Mouse (Mus musculus) heart, postnatal 25 days (tissue): Measurements from ENCODE around the gene Lrrc71. TPM values are rescaled to one million over a fixed set of nuclear protein-coding genes. Genes with fewer than 3 reads are reported as not detected.

Source experiments
- DNase-seq: peaks from one replicate; pipeline ENCODE4 v3.0.0; 2022; ENCODE audit warnings: low spot score
- intact Hi-C: fragments of 180-260 bp; cut with DNase I; formaldehyde crosslinking; loops from one replicate; pipeline ENCODE4 v1.15.1; 2025
- total RNA-seq, 2 experiments: library from RNA; stranded (reverse); gene quantifications; 2 replicates each; pipeline ENCODE4 v1.2.3; 2021

Gene Lrrc71
- total RNA-seq, 2 experiments from 2014 or later = 0.16 to 0.17 TPM

DNA sequence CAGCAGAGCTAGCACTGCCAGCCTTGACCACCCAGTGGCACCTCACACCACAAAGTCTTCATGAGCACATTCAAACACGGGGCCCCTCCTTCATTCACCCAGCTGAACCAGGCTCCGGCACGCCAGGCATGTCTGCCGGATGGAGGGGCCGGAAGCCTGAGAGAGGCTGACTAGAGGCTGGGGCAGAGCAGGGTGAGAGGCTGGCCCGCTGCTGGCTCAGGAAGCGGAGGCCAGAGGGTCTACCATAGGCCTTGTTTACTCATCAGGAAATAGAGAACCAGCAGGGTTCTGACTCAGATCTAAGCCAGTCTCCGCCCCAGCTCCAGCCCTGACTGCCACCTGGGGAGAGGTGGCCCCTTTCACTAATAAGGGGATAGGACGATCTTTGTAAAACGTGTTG lies 16.7 kb upstream of the Lrrc71 start:
- DNase-seq = peak; percentile 47
- intact Hi-C loops = loop anchor here (10.0 kb wide), 1 partner anchor 220 kb away; no protein-coding TSS in a partner anchor

- no peak for DNase-seq
- intact Hi-C loops = loop anchor here (10.0 kb wide), 1 partner anchor 220 kb away; no protein-coding TSS in a partner anchor
These were observed 16.1 kb upstream of the Lrrc71 start for GRCm38 (mm10) chr3:87764506-87764905.

GRCm38 (mm10) chr3:87763683-87764289 lies 15.4 kb upstream of the Lrrc71 start:
- DNase-seq = peak; percentile 75
- intact Hi-C loops = loop anchor here (10.0 kb wide), 1 partner anchor 221 kb away; no protein-coding TSS in a partner anchor

DNA sequence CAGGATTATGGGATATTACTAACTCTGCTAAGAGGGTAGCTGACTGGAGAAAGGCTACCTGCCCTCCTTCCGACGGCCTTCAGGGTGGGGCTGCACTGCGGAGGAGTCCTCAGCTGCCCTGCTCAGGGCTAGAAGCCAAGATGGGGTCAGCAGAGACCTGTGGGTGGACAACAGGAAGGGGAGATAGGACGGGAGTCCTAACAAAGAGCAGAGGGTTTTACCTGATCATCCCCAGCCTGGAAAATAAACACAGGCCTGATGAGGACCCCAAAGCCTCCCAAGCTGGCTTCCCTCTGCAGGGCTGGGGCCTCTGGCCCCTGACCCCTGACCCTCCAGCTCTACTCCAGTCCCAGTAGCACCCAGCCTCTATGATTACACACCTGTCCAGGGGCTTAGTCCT lies 14.8 kb upstream of the Lrrc71 start:
- DNase-seq = no peak
- intact Hi-C loops = loop anchor here (10.0 kb wide), 1 partner anchor 222 kb away; no protein-coding TSS in a partner anchor

DNA sequence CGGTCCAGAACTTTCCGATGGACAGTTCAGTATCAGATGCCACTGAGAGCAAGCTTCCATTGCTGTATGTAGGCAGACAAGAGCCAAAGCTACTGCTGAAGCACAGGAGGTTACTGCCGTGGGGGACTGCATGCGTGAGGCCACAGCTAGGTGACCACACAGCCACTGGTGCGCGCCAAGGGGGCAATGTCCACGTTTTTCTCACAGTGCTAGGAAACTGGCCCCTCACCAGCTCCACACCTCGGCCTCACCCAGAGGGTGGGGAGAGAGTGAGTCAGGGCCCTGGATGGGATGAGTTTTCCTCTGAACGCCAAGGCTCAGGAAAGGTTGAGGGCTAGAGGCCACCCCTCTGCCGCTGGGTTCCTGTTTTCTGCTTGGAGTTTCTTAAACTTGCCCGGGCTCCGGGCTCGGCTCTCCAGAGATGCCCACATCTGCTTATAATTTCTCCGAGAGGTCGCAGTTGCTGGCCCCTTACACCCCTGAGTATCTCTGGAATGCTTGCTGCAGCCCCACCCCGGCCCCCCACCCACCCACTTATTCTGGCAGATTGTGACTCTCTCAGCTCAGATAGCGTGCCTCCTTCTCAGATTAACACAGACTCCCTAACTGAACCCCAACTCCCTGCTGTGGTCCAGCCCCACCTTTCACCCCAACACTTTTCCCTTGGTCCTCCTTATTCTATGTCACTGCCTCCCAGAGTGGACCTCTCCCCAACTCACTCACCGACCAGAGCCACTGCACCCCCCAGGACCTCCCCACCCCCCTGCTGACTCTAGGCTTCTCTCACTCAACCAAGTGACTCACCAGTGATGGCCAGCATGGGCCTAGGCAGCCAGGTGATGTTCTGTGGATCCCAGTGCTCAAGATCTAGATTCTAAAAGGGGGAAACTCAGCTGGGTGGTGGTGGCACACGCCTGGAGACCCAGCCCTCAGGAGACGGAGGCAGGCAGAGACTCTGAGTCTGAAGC lies 13.3 kb upstream of the Lrrc71 start:
- intact Hi-C loops = loop anchor here (10.0 kb wide), 1 partner anchor 223 kb away; no protein-coding TSS in a partner anchor
- DNase-seq = no peak

- intact Hi-C loops = loop anchor here (5.0 kb wide), 1 partner anchor 59 kb away; no protein-coding TSS in a partner anchor
- DNase-seq = no peak
These were observed 10.2 kb upstream of the Lrrc71 start for GRCm38 (mm10) chr3:87758641-87759040.

- intact Hi-C loops = loop anchor here (5.0 kb wide), 1 partner anchor 61 kb away; no protein-coding TSS in a partner anchor
- no peak for DNase-seq
These were observed 8.1 kb upstream of the Lrrc71 start for GRCm38 (mm10) chr3:87756488-87756887.

DNA sequence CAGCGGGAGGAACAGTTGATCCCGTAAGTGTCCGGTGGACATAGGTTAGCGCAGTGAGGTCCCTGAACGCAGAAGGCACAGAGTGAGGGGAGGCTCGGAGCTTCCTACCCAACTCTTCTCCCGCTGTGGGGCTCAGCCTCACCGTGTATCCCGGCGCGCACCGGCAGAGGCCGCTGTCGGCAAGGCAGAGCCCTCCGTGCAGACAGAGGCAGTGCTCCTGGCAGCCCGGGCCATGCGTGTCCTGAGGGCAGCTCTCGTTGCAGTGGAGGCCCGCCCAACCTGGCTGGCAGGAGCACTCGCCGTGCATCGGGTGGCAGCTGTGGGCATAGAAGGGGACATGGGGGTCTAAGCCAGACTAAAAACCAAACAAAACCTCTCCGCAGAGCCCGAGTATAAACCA lies 7.5 kb upstream of the Lrrc71 start:
- intact Hi-C loops = loop anchor here (5.0 kb wide), 1 partner anchor 61 kb away; no protein-coding TSS in a partner anchor
- peak; percentile 60 for DNase-seq

GRCm38 (mm10) chr3:87753829-87754228 lies 5.4 kb upstream of the Lrrc71 start:
- no peak for DNase-seq
- intact Hi-C loops = no loop called here

GRCm38 (mm10) chr3:87752567-87752966 lies 4.1 kb upstream of the Lrrc71 start:
- DNase-seq = no peak
- intact Hi-C loops = no loop called here

GRCm38 (mm10) chr3:87749977-87750376 lies 1.6 kb upstream of the Lrrc71 start:
- no peak for DNase-seq
- intact Hi-C loops = loop anchor here (2.0 kb wide), 1 partner anchor 19 kb away; no protein-coding TSS in a partner anchor

- DNase-seq = no peak
- intact Hi-C loops = loop anchor here (2.0 kb wide), 1 partner anchor 20 kb away; no protein-coding TSS in a partner anchor
These were observed 611 bp upstream of the Lrrc71 start for GRCm38 (mm10) chr3:87749036-87749435.

DNA sequence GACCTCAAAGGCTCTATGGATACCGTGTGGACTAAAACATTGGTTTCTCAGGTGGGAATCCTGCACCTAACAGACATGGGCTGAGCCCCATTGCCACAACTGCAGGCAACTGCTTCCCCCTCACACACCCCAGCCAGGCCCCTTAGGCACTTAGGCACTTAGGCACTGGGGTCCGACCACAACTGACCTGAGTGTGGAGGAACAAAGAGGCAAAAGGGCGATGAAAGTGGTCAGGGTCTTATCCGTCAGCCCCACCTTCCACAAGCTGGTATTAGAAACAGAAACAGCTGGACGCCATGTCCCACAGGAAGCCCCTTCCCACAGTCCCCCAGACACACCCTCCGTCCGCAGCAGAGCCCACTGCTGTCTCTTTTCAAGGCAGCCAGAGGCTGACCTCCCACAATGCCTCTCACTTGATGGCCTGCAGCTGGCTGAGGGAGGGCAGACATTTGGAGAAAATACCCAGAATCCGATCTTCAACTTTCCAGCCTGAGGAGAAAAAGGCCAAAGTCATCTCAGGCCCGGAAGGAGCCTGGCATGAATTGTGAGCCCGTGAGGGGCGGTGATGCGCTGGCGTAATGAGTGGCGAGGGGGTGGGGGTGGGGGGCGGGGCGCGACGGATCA lies 3.3 kb downstream of the Lrrc71 start:
- DNase-seq = no peak
- intact Hi-C loops = no loop called here

DNA sequence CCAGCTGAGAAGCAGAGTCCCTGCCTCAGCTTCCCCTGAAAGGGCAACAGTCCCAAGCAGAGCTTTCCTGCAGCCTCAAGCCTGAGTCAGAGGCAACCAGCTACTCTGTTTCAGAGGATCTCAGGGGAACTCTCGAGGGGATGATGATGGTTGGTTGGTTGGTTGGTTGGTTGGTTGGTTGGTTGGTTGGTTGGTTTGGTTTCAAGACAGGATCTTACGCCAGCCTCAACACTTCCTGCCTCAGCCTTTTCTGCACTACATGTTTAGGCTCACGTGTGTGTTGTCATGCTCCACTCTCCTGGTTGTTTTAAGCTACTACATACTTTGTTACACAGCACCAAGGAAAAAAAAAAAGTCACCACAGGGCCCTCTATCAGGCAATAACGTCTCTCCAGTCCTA lies 4.5 kb downstream of the Lrrc71 start:
- intact Hi-C loops = no loop called here
- no peak for DNase-seq

DNA sequence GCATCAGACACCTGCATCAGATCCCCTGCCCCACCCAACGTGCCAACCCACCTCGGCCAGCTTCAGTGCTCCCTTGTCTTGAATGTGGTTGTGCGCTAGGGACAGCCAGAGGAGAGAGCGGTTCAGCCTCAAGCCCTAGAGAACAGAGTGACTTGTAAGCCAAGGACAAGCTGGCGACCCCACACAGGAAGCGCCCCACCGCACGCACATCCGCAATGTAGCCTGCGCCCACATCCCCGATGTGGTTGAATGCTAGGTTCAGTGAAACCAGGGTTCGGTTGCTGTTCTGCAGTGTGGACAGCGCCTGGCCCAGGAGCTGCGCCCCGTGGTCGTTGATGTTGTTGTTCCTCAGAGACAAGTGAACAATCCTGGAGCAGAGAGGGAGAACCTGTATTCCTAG lies 5.7 kb downstream of the Lrrc71 start:
- intact Hi-C loops = no loop called here

GRCm38 (mm10) chr3:87742013-87742412 lies 6.4 kb downstream of the Lrrc71 start:
- DNase-seq = no peak
- intact Hi-C loops = no loop called here

More for the DNA sequence above, 5.7 kb downstream of the Lrrc71 start:
- DNase-seq = no peak

DNA sequence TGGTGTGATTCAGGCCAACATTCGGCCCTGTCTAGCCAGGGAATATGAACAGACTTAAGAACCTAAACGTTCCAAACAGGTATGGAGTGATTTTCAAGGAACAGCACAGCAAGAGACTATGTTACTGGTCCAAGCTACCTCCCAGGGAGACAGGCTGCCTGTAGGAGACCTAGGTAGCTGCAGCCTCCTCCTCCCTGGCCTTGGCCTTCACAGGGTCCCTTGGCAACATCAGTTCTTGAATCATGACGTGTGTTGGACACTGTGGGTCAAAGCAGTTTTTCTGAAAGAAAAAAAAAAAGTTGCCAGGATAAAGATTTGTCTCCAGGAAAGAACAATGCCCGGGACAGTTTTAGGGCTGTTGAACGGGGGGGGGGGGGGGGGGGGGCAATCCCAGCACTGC lies 9.5 kb downstream of the Lrrc71 start:
- no peak for DNase-seq
- intact Hi-C loops = no loop called here

GRCm38 (mm10) chr3:87735335-87735734 lies 13.1 kb downstream of the Lrrc71 start:
- DNase-seq = no peak
- intact Hi-C loops = no loop called here

- intact Hi-C loops = no loop called here
- DNase-seq = no peak
These were observed 14.3 kb downstream of the Lrrc71 start for GRCm38 (mm10) chr3:87733984-87734761.
